Mouse (Mus musculus) olfactory bulb, adult 2 months (tissue): Measurements from ENCODE around the gene Kcnh7.

Experiments used
- CTCF ChIP-seq: fragments of 200-500 bp; IDR thresholded peaks from 2 replicates; pipeline ENCODE4 v1.5.1; 2012; ENCODE audit warnings: low read depth, mild to moderate bottlenecking, low read length, moderate library complexity; ENCODE audit not compliant: insufficient read depth
- POLR2A ChIP-seq: fragments of 200-500 bp; IDR thresholded peaks from 2 replicates; pipeline ENCODE4 v1.6.1; 2012; ENCODE audit warnings: mild to moderate bottlenecking, low read depth, low read length, moderate library complexity; ENCODE audit not compliant: insufficient read depth

- TF ChIP-seq POLR2A (no peak), CTCF (no peak)
Measured at GRCm38 (mm10) chr2:62685934-62686333, 498.2 kb downstream of the Kcnh7 start.
